Mouse (Mus musculus) heart, adult 8-10 months (tissue): ENCODE data around the gene Prex1. TPM values are rescaled to one million over a fixed set of nuclear protein-coding genes. Genes with fewer than 3 reads are reported as not detected.

Experiments
- DNase-seq: peaks from one replicate; pipeline ENCODE4 v3.0.0; 2022; ENCODE audit warnings: low spot score
- total RNA-seq, 4 experiments: library from RNA; stranded (reverse); gene quantifications; 2 replicates each; pipeline ENCODE4 v1.2.4; 2022

Gene Prex1
- total RNA-seq, 4 experiments from 2014 or later: 4.2 to 5.4 (median 4.8) TPM

- no peak for DNase-seq
Measured at GRCm38 (mm10) chr2:166726891-166727290, 13.3 kb upstream of the Prex1 start.

GRCm38 (mm10) chr2:166720416-166720815 is 6.8 kb upstream of the Prex1 start:
- DNase-seq: no peak

GRCm38 (mm10) chr2:166719930-166720305 is 6.3 kb upstream of the Prex1 start:
- no peak for DNase-seq

GRCm38 (mm10) chr2:166719301-166719929 is 5.8 kb upstream of the Prex1 start:
- DNase-seq: no peak

GRCm38 (mm10) chr2:166716067-166716466 is 2.4 kb upstream of the Prex1 start:
- DNase-seq: no peak

GRCm38 (mm10) chr2:166714427-166714699 is 731 bp upstream of the Prex1 start:
- DNase-seq: no peak

GRCm38 (mm10) chr2:166712801-166713689 is 587 bp downstream of the Prex1 start:
- DNase-seq: no peak

GRCm38 (mm10) chr2:166712310-166712709 is 1.3 kb downstream of the Prex1 start:
- no peak for DNase-seq

GRCm38 (mm10) chr2:166711681-166712132 is 1.9 kb downstream of the Prex1 start:
- no peak for DNase-seq

GRCm38 (mm10) chr2:166709883-166710282 is 3.7 kb downstream of the Prex1 start:
- DNase-seq: no peak

- DNase-seq: no peak
Measured at GRCm38 (mm10) chr2:166708304-166708703, 5.3 kb downstream of the Prex1 start.

- DNase-seq: no peak
Measured at GRCm38 (mm10) chr2:166706526-166706925, 7.1 kb downstream of the Prex1 start.

- DNase-seq: no peak
Measured at GRCm38 (mm10) chr2:166703491-166703890, 10.1 kb downstream of the Prex1 start.

GRCm38 (mm10) chr2:166702113-166702445 is 11.6 kb downstream of the Prex1 start:
- DNase-seq: no peak

- DNase-seq: no peak
Measured at GRCm38 (mm10) chr2:166701248-166702112, 12.2 kb downstream of the Prex1 start.

- DNase-seq: no peak
Measured at GRCm38 (mm10) chr2:166700732-166701131, 12.9 kb downstream of the Prex1 start.

- DNase-seq: no peak
Measured at GRCm38 (mm10) chr2:166700116-166700515, 13.5 kb downstream of the Prex1 start.

GRCm38 (mm10) chr2:166699552-166699951 is 14.1 kb downstream of the Prex1 start:
- no peak for DNase-seq

GRCm38 (mm10) chr2:166694616-166695015 is 19.0 kb downstream of the Prex1 start:
- DNase-seq: no peak

- DNase-seq: no peak
Measured at GRCm38 (mm10) chr2:166693394-166693793, 20.2 kb downstream of the Prex1 start.

- DNase-seq: no peak
Measured at GRCm38 (mm10) chr2:166691602-166692509, 21.8 kb downstream of the Prex1 start.
